Mouse (Mus musculus): ENCODE data around the gene Pfn1.

Pfn1 gene

GRCm38 (mm10) chr11:70674014-70674413, 19.6 kb upstream of the Pfn1 start:
- no peak for DNase-seq

- no peak for DNase-seq
These were observed 17.0 kb upstream of the Pfn1 start for GRCm38 (mm10) chr11:70671333-70672047.

- DNase-seq = peak in 1 of 2 experiments; percentile 26
These were observed 16.0 kb upstream of the Pfn1 start for GRCm38 (mm10) chr11:70670483-70670882.

GRCm38 (mm10) chr11:70669582-70670345, 15.3 kb upstream of the Pfn1 start:
- peak; percentile 68 to 75 for DNase-seq

GRCm38 (mm10) chr11:70668771-70669505, 14.5 kb upstream of the Pfn1 start, which contains the start of gene Spag7:
TSS of gene Spag7 (minus strand) at chr11:70669416.
- DNase-seq = peak; percentile 95 to 98

- DNase-seq = peak in 1 of 2 experiments; percentile 79
These were observed 13.9 kb upstream of the Pfn1 start for GRCm38 (mm10) chr11:70668335-70668770.

- no peak for DNase-seq
These were observed 13.1 kb upstream of the Pfn1 start for GRCm38 (mm10) chr11:70667271-70668150.

- no peak for DNase-seq
These were observed 12.2 kb upstream of the Pfn1 start for GRCm38 (mm10) chr11:70666687-70667086.

GRCm38 (mm10) chr11:70664741-70665140, 10.3 kb upstream of the Pfn1 start:
- DNase-seq = no peak

- no peak for DNase-seq
These were observed 9.5 kb upstream of the Pfn1 start for GRCm38 (mm10) chr11:70663957-70664356.

- DNase-seq = no peak
These were observed 8.7 kb upstream of the Pfn1 start for GRCm38 (mm10) chr11:70663101-70663500.

GRCm38 (mm10) chr11:70660571-70660970, 6.1 kb upstream of the Pfn1 start:
- DNase-seq = no peak

GRCm38 (mm10) chr11:70658942-70659341, 4.5 kb upstream of the Pfn1 start:
- DNase-seq = no peak

GRCm38 (mm10) chr11:70658521-70658920, 4.1 kb upstream of the Pfn1 start:
- no peak for DNase-seq

- no peak for DNase-seq
These were observed 3.5 kb upstream of the Pfn1 start for GRCm38 (mm10) chr11:70657991-70658390.

GRCm38 (mm10) chr11:70657573-70657972, 3.1 kb upstream of the Pfn1 start:
- DNase-seq = no peak

GRCm38 (mm10) chr11:70656964-70657363, 2.5 kb upstream of the Pfn1 start, which contains the start of gene Eno3:
TSS of gene Eno3 (plus strand) at chr11:70657202.
- DNase-seq = no peak

GRCm38 (mm10) chr11:70656456-70656927, 2.0 kb upstream of the Pfn1 start:
- peak; percentile 46 to 52 for DNase-seq

- peak in 1 of 2 experiments; percentile 36 for DNase-seq
These were observed 1.4 kb upstream of the Pfn1 start for GRCm38 (mm10) chr11:70655571-70656455.

- DNase-seq = peak; percentile 81 to 87
These were observed 603 bp upstream of the Pfn1 start for GRCm38 (mm10) chr11:70654923-70655570.

Data from cerebellum, postnatal 36 days (tissue).